11 mouse cellular contexts compared by ENCODE assay signal in the genomic region with DNA sequence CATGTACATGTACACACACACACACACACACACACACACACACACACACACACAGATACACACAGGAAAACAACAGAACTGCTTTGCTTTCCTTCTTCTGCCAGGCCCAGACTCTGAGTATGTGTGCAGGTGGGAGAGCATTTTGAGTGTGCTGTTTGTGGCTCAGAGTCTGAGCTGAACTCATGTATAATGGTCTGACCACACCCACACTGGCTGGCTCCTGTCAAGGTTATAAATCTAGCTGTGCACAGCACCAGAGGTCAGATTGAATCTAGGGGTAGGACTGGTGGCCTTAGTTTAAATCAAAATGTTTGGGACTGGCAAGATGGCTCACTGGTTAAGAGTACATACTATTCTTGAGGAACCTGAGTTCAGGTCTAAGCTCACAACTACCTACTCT.
"Had no signal": no experiment of that assay in that cellular context is flagged by ENCODE, and none has a peak within 500 bp of the region (broad histone marks: within the 10 kb centered on the region; RNA-seq: fewer than 3 reads in every experiment).

No protein-coding gene starts in this region.

- H3K27me3 ChIP-seq: limb, embryonic 13.5 days; liver, embryonic 15.5 days; neural tube, embryonic 13.5 days; stomach, embryonic 15.5 days had no signal

- H3K9ac ChIP-seq: limb, embryonic 13.5 days; liver, embryonic 15.5 days; neural tube, embryonic 13.5 days; stomach, embryonic 15.5 days had no signal

- H3K4me1 ChIP-seq: liver, embryonic 15.5 days; megakaryocyte, embryonic 14.5 days; neural tube, embryonic 13.5 days; stomach, embryonic 15.5 days had no signal

- H3K4me2 ChIP-seq: limb, embryonic 13.5 days; liver, embryonic 11.5 days; liver, embryonic 15.5 days; midbrain, embryonic 11.5 days; neural tube, embryonic 13.5 days; stomach, embryonic 15.5 days had no signal

- H3K9me3 ChIP-seq: limb, embryonic 13.5 days; liver, embryonic 15.5 days; megakaryocyte, embryonic 14.5 days; neural tube, embryonic 13.5 days; stomach, embryonic 15.5 days had no signal

- DNase-seq: lung, adult 2 months; thymus, postnatal 4 days had no signal

- H3K4me3 ChIP-seq: layer of hippocampus, adult 2 months; limb, embryonic 13.5 days; liver, embryonic 15.5 days; megakaryocyte, embryonic 14.5 days; neural tube, embryonic 13.5 days; stomach, embryonic 15.5 days had no signal

- H3K36me3 ChIP-seq: limb, embryonic 13.5 days; liver, embryonic 15.5 days; neural tube, embryonic 13.5 days; stomach, embryonic 15.5 days had no signal

- H3K27ac ChIP-seq: layer of hippocampus, adult 2 months; limb, embryonic 13.5 days; liver, embryonic 15.5 days; macrophage; neural tube, embryonic 13.5 days had no signal
